Mouse (Mus musculus) natural killer cell, adult 2 months (primary cell): ENCODE results near the gene Aicda.
"Not testable (repeated sequence)": the region's sequence is repeated elsewhere in the genome, so short reads cannot be mapped to it uniquely, and the experiment has no call there.

Experiments
- DNase-seq, 2 experiments: peaks; one replicate each; pipeline ENCODE4 v3.0.0; 2022; ENCODE audit warnings: low spot score in 2 of 2

The Aicda gene

GRCm38 (mm10) chr6:122554102-122554501 lies 501 bp downstream of the Aicda start:
- DNase-seq: no peak

GRCm38 (mm10) chr6:122555266-122555665 lies 1.7 kb downstream of the Aicda start:
- DNase-seq: no peak

GRCm38 (mm10) chr6:122556959-122557561 lies 3.5 kb downstream of the Aicda start:
- DNase-seq: peak; percentile 34 to 71

DNA sequence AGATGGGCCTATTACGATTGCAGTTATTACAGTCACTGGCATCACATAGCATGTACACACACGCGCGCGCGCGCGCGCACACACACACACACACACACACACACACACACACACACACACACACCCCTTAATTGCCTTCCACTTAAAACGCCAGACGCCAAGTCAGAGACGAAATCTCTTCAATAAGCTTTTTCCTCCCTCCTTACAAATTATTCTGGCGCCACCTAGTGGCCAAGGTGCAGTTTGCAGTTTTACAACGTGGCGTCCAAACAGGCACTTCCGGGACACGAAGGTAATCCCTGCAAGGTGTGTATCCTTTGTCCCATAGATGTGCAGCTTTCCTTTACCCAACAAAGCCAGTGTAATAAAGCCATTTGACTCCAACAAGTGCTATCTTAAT lies 6.8 kb downstream of the Aicda start:
- peak; percentile 60 to 80 for DNase-seq

DNA sequence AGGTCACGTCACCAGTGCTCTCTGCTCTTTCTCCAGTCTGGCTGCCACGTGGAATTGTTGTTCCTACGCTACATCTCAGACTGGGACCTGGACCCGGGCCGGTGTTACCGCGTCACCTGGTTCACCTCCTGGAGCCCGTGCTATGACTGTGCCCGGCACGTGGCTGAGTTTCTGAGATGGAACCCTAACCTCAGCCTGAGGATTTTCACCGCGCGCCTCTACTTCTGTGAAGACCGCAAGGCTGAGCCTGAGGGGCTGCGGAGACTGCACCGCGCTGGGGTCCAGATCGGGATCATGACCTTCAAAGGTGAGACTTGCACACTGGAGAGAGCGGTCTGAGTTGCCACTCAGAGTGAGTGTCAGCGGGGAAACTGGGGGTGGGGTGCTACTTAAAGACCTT lies 7.4 kb downstream of the Aicda start:
- DNase-seq: no peak

- peak; percentile 24 to 51 for DNase-seq
Measured at GRCm38 (mm10) chr6:122562463-122562862, 8.9 kb downstream of the Aicda start.

GRCm38 (mm10) chr6:122565070-122565784 lies 11.6 kb downstream of the Aicda start:
- DNase-seq: no peak

- DNase-seq: no peak
Measured at GRCm38 (mm10) chr6:122569113-122569512, 15.5 kb downstream of the Aicda start.

DNA sequence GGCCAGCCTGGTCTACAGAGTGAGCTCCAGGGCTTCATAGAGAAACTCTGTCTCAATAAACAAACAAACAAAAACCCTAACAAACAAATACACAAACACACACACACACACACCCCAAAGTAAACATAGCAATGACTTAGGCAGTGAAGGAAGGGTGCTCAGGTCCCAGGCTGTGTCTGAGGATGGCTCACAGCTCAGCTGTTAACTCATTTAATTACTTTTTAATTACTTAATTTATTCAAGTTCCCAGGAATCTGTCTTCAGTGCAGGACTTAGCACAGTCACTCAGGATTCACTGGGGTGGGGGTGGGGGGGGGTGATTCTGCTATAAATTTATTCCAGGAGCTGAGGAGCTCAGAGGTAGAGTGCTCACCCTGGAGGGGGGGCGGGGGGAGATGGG lies 16.2 kb downstream of the Aicda start:
- no peak for DNase-seq

DNA sequence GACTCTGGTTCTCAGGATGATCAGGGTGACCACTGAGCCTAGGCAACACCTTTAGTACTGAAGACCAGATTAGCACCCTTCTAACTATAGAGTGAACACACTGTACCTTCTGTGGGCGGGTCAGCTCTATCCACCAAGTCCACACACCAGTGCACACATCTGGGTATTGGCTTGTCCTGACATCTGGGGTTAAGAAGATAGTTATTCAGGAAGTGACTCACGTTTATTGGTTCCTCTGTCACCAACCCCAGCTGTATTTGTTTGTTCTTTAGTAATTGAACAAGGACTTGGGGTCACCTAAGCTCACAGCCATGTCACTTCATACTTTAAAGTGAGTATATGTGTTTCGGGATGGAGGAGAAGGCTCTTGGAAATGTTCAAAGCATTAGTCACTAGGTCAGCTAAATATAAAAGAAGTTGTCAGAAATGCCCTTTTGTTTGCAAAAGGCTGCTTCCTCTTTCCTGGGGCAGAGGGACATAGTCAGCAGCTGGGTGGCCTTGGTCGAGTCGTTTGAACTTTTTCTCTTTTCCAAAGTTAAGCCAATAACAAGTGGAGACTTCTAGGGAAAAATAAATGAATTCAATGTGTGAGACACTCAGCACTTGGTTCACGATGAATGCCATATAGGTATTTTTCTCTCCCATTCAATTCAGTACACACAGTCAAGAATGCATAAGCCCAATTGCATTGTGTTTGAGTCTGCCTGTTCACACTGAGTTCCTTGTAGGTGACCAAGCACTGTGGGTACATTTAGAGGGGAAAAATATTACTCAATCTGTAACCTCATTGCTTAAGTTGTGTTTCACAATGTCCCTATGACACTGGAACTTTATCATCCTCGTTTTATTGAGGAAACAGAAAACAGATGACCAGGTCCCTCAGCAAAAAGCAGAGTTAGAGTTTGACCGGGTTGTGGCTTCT lies 17.4 kb downstream of the Aicda start:
- peak in 1 of 2 experiments; percentile 33 for DNase-seq

GRCm38 (mm10) chr6:122571617-122571959 lies 18.0 kb downstream of the Aicda start:
- no peak for DNase-seq

DNA sequence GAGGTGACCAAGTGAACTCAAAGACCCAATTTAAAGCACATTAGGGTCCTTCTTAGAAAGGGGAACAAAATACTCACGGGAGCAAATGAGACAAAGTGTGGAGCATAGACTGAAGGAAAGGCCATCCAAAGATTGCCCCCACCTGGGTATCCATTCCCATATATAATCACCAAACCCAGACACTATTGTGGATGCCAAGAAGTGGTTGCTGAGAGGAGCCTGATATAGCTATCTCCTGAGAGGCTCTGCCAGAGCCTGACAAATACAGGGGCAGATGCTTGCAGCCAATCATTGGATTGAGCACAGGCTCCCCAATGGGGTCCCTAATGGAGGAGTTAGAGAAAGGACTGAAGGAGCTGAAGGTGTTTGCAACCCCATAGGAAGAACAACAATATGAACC lies 21.4 kb downstream of the Aicda start:
- not testable (repeated sequence) for DNase-seq

- DNase-seq: no peak
Measured at GRCm38 (mm10) chr6:122577030-122577429, 23.4 kb downstream of the Aicda start.

DNA sequence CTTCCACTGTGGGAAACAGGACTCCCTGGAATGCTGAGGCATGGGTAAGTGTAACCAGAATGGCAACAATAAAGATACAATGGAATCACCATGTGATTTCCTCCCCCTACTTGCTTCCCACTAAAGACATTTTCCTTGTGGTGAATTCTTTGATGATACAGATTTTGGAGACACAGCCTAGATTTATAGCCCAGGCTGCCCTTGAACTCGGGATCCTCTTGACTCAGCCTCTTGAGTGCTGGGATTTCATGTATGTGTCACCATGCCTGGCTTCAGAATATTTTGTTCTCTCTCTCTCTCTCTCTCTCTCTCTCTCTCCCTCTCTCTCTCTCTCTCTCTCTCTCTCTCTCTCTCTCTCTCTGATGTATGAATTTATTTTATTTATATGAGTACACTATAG lies 25.5 kb downstream of the Aicda start:
- no peak for DNase-seq

GRCm38 (mm10) chr6:122591027-122591758 lies 37.6 kb downstream of the Aicda start:
- no peak for DNase-seq

DNA sequence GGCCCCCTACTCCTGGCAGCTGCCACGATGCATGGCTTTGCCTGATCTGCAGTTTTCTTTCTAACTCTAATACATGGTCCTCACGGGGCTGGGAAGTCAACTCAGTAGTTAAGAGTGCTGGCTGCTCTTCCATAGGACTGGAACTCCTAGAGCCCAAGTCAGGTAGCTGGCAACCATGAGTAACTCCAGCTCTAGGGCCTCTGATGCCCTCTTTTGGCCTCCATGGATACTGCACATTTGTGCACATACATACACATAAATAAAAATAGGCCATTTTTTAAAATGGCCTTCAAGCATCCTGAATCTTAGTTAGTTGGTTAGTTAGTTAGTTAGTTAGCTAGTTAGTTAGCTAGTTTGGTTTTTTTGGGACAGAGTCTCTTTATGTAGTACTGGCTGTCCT lies 39.3 kb downstream of the Aicda start:
- no peak for DNase-seq

DNA sequence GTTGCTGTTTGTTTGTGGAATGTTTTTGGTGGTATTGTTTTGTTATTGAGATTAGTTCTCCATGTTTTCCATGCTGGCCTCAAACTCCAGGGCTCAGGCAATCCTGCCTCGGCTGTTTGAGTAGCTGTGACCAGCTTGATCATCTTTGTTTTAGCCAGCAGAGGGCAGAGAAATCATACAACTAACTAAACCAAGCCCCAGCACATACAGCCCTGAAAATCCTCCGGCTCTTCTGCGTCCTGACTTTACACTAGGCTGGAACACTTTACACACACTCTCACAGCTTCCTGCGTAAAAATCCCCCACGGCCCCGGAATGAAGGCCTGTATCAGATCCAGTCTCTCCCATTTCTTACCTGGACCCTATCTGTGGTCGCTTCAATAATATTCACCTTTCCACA lies 42.0 kb downstream of the Aicda start:
- peak in 1 of 2 experiments; percentile 14 for DNase-seq

- no peak for DNase-seq
Measured at GRCm38 (mm10) chr6:122596608-122597007, 43.0 kb downstream of the Aicda start.

DNA sequence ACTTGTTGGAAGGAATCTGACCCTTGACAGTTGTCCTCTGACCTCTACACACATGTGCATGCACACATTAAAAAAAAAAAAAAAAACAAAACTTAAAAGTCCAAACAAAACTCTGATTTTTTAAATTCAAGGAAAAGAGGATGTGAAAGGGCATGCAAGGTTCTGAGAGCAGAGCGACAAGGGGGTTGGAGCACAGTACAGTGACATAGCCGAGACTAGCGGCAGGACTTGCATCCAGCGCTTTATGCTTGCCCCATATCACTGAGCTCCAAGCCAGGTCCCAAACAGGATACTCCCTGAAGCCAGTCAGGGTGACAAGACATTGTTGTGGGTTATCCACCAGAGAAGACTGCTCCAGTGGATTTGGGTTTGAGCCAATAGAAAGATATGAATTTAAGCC lies 44.4 kb downstream of the Aicda start:
- no peak for DNase-seq

GRCm38 (mm10) chr6:122598436-122598835 lies 44.8 kb downstream of the Aicda start:
- DNase-seq: peak in 1 of 2 experiments; percentile 25

DNA sequence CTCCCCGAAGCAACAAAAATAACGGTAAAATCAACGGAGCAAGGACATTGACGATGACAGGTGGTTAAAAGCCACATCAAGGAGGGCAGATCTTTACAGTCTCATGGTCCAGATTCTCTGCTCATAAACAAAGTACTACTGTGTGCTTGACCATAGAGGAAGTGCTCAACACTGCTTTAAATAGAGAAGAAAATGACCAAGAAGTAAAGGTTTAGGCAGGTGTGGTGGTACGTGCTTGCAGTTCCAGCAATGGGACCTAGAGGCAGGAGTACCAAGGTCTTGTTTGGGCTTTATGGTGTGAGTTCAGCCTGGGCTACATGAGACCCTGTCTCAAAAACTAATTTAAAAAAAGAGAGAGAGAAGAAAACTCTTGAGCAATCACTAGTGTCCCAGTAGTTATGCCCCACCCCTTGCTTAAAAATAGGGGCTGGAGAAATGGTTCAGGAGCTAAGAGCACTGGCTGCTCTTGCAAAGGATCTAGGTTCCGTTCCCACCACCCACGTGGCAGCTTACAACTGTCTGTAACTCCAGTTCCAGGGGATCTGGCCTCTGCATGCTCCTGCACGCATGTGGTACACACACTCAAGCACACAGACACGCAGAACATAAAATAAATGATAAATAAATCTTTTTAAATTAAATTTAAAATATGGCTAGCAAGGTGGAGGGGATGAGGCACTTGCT lies 45.6 kb downstream of the Aicda start:
- peak; percentile 5 to 21 for DNase-seq
